Mouse (Mus musculus) MEL (cell line): ENCODE measurements around the gene Dqx1.

Experiments
- CTCF ChIP-seq, 3 experiments: IDR thresholded peaks in 2 of 3; conservative IDR thresholded peaks in 1 of 3; 2 replicates each; pipeline ENCODE4 v1.5.1; 2011 to 2012; ENCODE audit warnings: low read length in 3 of 3, low read depth in 2 of 3, mild to moderate bottlenecking in 2 of 3, improper control_type of control experiment in 1 of 3, inconsistent platforms in 1 of 3, mixed read lengths in 1 of 3, moderate library complexity in 1 of 3; ENCODE audit not compliant: control insufficient read depth in 1 of 3, insufficient read depth in 1 of 3, poor library complexity in 1 of 3, severe bottlenecking in 1 of 3
- E2F4 ChIP-seq: IDR thresholded peaks from 2 replicates; pipeline ENCODE4 v1.6.1; 2011; ENCODE audit warnings: low read depth, low read length, improper control_type of control experiment, borderline replicate concordance
- GATA1 ChIP-seq: IDR thresholded peaks from 2 replicates; pipeline ENCODE4 v1.6.1; 2011; ENCODE audit warnings: low read depth, low read length, improper control_type of control experiment
- POLR2A ChIP-seq, 2 experiments: IDR thresholded peaks; 2 replicates each; pipeline ENCODE4 v1.6.1; 2011 to 2012; ENCODE audit warnings: low read length in 2 of 2, mild to moderate bottlenecking in 2 of 2, control low read depth in 1 of 2, improper control_type of control experiment in 1 of 2, low read depth in 1 of 2, moderate library complexity in 1 of 2; ENCODE audit not compliant: control insufficient read depth in 1 of 2, insufficient read depth in 1 of 2, poor library complexity in 1 of 2
- POLR2AphosphoS5 ChIP-seq: IDR thresholded peaks from 2 replicates; pipeline ENCODE4 v1.6.1; 2012; ENCODE audit warnings: low read depth, borderline replicate concordance, mild to moderate bottlenecking, inconsistent platforms, low read length, moderate library complexity, mixed read lengths
- UBTF ChIP-seq: IDR thresholded peaks from 2 replicates; pipeline ENCODE4 v1.6.1; 2012; ENCODE audit warnings: low read depth, mild to moderate bottlenecking, inconsistent platforms, low read length, improper control_type of control experiment, moderate library complexity, borderline replicate concordance; ENCODE audit not compliant: insufficient read depth
- ZKSCAN1 ChIP-seq: IDR thresholded peaks from 2 replicates; pipeline ENCODE4 v1.6.1; 2012; ENCODE audit warnings: low read depth, mild to moderate bottlenecking, inconsistent platforms, low read length, improper control_type of control experiment, moderate library complexity

GRCm38 (mm10) chr6:83031111-83031510, 26.5 kb upstream of the Dqx1 start:
- TF ChIP-seq CTCF (IDR thresholded peaks at IDR 0.05 in 2 of 3, conservative IDR thresholded peaks at IDR 0.05 in 1 of 3; ENCODE audit: control insufficient read depth in 1 of 3, insufficient read depth in 1 of 3, low read depth in 2 of 3, low read length in 3 of 3, poor library complexity in 1 of 3, severe bottlenecking in 1 of 3) (no peak), POLR2A (IDR thresholded peaks at IDR 0.05; ENCODE audit: control insufficient read depth in 1 of 2, insufficient read depth in 1 of 2, low read depth in 1 of 2, low read length in 2 of 2, poor library complexity in 1 of 2) (no peak), UBTF (no peak), POLR2AphosphoS5 (no peak), ZKSCAN1 (no peak), GATA1 (no peak), E2F4 (no peak)
